Mouse (Mus musculus): Measurements from ENCODE around the gene Slc4a7. TPM values are rescaled to one million over a fixed set of nuclear protein-coding genes. Genes with fewer than 3 reads are reported as not detected.

Slc4a7 gene
- polyA plus RNA-seq, 1 experiment from 2014 or later: 21.2 TPM

DNA sequence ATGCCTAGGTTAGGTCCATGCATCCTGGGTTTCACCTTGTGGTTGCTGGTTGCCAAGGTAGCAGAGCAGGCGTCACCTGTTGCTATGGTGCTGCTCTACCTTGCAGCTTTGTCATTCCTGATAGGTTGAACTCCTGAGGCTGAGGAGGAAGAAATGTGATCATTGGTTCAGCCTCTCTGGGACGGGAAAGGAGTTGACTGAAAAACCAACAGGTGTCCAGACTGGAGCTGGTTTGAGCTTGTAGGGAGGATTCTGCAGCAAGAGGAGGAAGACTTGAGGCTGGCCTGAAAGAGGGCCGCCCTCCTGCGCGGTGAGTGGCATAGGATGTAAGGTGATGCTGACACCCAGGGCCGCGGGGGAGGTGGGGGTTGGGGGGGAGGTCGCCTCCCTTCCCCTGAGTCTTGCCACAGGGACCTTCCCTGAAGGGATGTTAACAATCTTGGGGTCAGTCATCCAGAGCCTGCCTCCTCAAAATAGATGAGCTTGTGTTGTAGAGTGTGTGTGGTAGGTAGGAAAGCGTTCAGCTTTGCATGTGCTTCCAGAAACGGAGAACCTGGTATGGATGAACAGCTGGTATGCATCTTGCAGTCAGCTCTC is 101.9 kb downstream of the Slc4a7 start:
- no peaks in the 10 kb centered on the region for H3K4me1 ChIP-seq
- H3K27ac ChIP-seq: no peak overlapping the region
- H3K9me3 ChIP-seq: no peaks in the 10 kb centered on the region
- H3K4me3 ChIP-seq: no peak overlapping the region
- peaks cover 11% of the 10 kb centered on the region; the same call in 1 of the 2 replicates for H3K36me3 ChIP-seq
- H3K27me3 ChIP-seq (ENCODE audit: insufficient read depth, poor library complexity, severe bottlenecking): no peaks in the 10 kb centered on the region
- DNase-seq (ENCODE audit: low spot score): no peak
- 15% methylated on average over 10 of the region's 10 CpGs for whole genome bisulfite sequencing

DNA sequence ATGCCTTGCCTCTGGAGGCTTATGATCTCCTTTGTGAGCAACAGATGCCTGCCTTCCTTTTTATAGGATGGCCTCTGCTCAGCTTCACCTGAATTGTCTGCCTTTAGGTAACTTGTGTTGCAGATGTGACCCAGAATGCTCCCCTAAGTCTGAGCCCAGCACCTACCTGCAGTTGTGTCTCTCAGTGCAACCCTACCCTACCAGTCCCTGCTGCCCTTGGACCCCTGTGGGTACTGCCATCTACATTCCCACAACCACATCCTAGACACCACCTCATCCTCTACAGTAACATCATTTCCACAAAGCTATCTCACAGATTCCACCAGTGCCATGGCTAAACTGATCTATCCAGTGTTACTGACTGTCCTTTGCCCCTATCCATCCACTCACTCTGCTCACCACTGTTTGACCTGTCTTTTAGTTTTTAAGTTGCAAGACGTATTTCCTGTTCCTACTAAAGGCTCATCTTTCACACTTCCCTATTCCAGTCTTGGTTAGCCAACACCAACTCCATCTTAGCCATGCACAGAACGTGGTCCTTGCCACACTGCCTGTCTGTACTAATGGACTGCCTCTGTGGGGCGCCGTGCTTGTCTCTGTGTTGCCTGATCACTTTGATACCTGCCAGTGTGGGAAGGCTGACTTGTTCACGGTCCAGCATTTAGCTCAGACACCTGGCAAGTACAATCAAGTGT is 102.6 kb downstream of the Slc4a7 start:
- DNase-seq (ENCODE audit: low spot score): no peak
- no peaks in the 10 kb centered on the region for H3K9me3 ChIP-seq
- H3K4me3 ChIP-seq: no peak overlapping the region
- 66% methylated on average over 5 of the region's 5 CpGs for WGBS
- H3K27ac ChIP-seq: no peak overlapping the region
- H3K36me3 ChIP-seq: peaks cover 11% of the 10 kb centered on the region; the same call in 1 of the 2 replicates
- H3K27me3 ChIP-seq (ENCODE audit: insufficient read depth, poor library complexity, severe bottlenecking): no peaks in the 10 kb centered on the region
- no peaks in the 10 kb centered on the region for H3K4me1 ChIP-seq

DNA sequence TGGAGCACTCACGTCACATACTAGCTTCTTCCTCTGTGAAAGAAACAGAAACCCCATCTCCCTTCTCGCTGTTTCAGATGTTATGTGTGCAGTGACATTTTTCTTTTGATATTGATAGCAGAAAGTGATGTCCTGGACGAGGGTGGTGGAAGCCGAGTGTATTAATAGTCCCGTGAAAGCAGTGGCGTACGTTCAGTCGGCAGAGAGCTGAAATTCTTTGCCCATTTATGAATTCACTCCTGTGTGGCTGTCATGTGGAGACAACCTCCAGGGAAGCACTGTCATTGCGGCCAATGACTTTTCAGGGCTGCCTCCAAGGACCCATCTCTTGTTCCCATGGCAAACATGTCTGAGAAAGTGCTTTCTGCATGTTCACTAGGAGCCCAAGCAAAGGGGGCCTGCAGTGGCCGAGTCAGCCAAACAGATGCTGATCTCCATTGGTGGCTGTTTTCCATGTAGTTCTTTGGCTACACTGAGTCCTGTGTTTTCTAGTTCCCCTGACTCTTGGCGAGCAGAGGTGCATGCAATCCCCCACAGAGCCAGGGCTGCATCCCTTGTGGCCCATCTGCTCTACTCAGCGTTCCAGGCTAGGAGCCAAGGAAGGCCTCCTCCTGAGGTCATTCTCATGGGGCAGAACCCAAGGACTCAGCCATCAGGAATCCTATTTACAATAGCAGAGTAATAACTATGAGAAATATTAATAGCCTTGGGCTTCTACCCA is 130.6 kb downstream of the Slc4a7 start:
- no peak for DNase-seq (ENCODE audit: low spot score)
- no peak overlapping the region for H3K27ac ChIP-seq
- 73% methylated on average over 12 of the region's 12 CpGs for WGBS

DNA sequence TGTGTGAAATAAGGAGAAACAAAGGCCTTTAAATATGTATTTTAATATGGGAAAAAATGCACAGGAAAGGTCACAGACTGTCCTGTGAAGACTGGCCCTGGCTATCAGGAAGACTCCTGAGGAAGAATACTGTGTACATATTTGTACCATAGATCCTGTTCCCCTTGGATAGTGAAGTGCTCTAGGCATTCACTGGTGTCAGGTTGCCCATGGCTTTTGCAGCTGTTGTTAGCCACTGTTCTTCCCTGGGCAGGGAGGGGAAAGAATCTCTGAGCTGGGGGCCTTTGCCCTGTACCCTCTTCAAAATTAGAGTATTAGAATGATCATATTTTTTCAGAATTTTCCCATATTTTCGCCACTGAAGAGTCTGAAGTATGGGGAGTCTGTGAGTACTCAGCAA is 131.4 kb downstream of the Slc4a7 start:
- no peaks in the 10 kb centered on the region for H3K27me3 ChIP-seq (ENCODE audit: insufficient read depth, poor library complexity, severe bottlenecking)
- H3K9me3 ChIP-seq: no peaks in the 10 kb centered on the region
- 76% methylated on average over 1 of the region's 1 CpGs for WGBS
- no peaks in the 10 kb centered on the region for H3K36me3 ChIP-seq
- no peak overlapping the region for H3K4me3 ChIP-seq
- no peak overlapping the region for H3K27ac ChIP-seq
- no peaks in the 10 kb centered on the region for H3K4me1 ChIP-seq
- no peak for DNase-seq (ENCODE audit: low spot score)

More for the DNA sequence above, 130.6 kb downstream of the Slc4a7 start:
- Histone ChIP-seq H3K36me3 (no peaks in the 10 kb centered on the region), H3K9me3 (no peaks in the 10 kb centered on the region), H3K4me1 (no peaks in the 10 kb centered on the region), H3K4me3 (no peak overlapping the region), H3K27me3 (ENCODE audit: insufficient read depth, poor library complexity, severe bottlenecking) (no peaks in the 10 kb centered on the region)

DNA sequence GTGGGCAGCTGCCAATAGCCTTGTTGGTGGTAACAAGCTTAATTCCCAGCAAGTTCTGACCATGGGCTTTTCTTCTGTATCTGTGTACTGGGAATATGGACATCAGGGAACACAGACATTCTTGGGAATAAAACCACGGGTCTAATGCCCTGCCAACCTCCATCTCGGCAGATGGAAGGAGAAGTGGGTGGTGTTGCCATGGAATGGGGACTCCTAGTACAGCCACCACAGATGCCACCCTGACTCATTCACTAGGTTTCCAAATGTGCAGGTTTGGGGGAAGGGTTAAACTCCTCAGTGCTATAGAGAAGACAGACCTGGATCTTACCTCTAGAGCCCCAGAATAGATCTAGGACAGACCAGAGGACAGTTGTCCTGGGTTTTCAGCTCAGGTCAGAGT is 132.2 kb downstream of the Slc4a7 start:
- Histone ChIP-seq H3K9me3 (no peaks in the 10 kb centered on the region), H3K36me3 (no peaks in the 10 kb centered on the region), H3K4me1 (no peaks in the 10 kb centered on the region), H3K4me3 (no peak overlapping the region), H3K27me3 (ENCODE audit: insufficient read depth, poor library complexity, severe bottlenecking) (no peaks in the 10 kb centered on the region), H3K27ac (no peak overlapping the region)
- WGBS: 82% methylated on average over 2 of the region's 2 CpGs
- no peak for DNase-seq (ENCODE audit: low spot score)

DNA sequence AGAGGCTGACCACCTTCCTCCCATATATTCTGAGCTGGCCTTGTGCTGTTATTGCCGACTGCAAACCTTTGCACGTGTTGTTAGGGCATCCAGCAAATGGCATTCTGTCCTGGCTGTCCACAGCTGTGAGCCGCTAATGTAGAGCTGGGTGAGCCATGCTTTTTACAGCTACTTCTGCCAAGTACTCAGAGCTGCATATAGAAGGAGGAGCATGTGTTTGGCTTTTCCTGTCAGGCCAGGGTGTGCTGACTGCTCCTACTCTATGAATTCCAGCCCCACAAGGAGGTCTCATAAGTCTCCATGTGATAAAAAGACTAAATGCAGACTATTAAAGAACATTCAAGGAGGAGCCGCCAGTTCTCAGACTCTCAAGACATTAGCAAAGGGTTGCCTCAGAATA is 135.5 kb downstream of the Slc4a7 start:
- no peak for DNase-seq (ENCODE audit: low spot score)
- Histone ChIP-seq H3K27ac (no peak overlapping the region), H3K27me3 (ENCODE audit: insufficient read depth, poor library complexity, severe bottlenecking) (no peaks in the 10 kb centered on the region), H3K4me3 (no peak overlapping the region), H3K4me1 (no peaks in the 10 kb centered on the region), H3K36me3 (no peaks in the 10 kb centered on the region), H3K9me3 (no peaks in the 10 kb centered on the region)
- WGBS: 77% methylated on average over 4 of the region's 4 CpGs

DNA sequence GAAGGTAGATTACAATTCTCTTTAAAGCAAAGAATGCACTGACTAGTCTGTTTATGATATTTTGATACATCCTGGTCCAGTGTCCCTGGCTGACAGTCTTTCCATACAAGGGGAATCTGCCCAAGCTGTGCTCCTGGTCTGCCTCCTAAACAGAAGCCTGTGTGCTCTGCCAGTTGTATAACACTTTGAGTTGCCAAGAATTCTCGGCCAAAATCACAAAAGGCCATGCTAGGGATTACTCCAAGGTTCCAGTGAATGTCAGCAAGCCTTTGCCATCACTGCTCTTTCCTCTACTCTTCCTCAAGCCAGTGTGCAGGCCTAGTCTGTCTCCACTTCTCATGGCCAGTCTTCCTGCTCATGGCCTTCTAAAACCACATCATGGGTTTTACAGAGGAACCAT is 136.0 kb downstream of the Slc4a7 start:
- no peaks in the 10 kb centered on the region for H3K27me3 ChIP-seq (ENCODE audit: insufficient read depth, poor library complexity, severe bottlenecking)
- no peak overlapping the region for H3K4me3 ChIP-seq
- H3K4me1 ChIP-seq: no peaks in the 10 kb centered on the region
- H3K36me3 ChIP-seq: no peaks in the 10 kb centered on the region
- no peaks in the 10 kb centered on the region for H3K9me3 ChIP-seq
- no peak overlapping the region for H3K27ac ChIP-seq
- 59% methylated on average over 1 of the region's 1 CpGs for WGBS
- no peak for DNase-seq (ENCODE audit: low spot score)

DNA sequence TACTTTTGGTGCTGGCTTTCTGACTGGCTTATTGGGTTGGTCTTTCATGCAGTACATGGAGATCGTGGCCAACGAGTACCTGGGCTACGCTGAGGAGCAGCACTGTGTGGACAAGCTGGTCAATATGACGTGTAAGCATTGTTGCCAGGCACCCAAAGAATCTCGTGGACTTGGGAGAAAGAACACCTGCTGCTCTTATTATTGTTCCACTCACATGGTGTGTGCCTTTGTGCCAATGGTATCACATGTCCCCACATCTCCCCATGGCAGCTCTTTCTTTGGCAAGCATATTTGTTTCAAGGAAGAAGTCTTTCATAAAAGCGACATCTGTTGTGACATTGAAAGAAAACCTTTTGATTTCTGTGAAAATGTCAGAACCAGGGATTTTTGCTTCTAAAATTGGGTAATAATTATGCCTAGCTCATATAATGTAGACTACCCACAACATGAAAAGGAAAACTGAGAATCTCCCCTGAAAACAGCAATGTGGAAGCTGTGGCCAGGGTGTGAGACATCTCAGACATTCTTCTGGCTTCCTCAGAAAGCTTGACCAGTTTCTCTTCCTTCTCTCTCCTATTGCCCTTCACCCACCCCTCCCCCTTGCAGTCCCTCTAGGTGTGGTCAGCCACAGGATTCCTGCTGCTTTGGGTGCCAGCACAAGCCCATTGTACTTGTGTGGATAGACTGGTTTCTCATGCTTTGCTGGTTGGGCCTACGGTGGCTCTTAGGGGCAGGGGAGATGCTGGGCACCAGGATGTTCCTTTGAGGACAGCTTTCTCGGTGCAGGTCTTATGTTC is 140.9 kb downstream of the Slc4a7 start:
- Histone ChIP-seq H3K9me3 (no peaks in the 10 kb centered on the region), H3K36me3 (no peaks in the 10 kb centered on the region), H3K27ac (no peak overlapping the region), H3K4me3 (no peak overlapping the region), H3K27me3 (ENCODE audit: insufficient read depth, poor library complexity, severe bottlenecking) (no peaks in the 10 kb centered on the region), H3K4me1 (no peaks in the 10 kb centered on the region)
- DNase-seq (ENCODE audit: low spot score): no peak
- 78% methylated on average over 8 of the region's 8 CpGs for WGBS

Other genes with a start within 250 kb of the Slc4a7 start
- gene Nek10, start 101.1 kb downstream of the Slc4a7 start, polyA plus RNA-seq (2016; fragmentation: Nextera tagmentation; extraction: Ambion mirVana): not detected in 2 replicates